Mouse (Mus musculus): ENCODE results near the gene Anapc2.
A peak's percentile ranks its signal among the peaks of the same experiment; 100 is the strongest.

The Anapc2 gene

DNA sequence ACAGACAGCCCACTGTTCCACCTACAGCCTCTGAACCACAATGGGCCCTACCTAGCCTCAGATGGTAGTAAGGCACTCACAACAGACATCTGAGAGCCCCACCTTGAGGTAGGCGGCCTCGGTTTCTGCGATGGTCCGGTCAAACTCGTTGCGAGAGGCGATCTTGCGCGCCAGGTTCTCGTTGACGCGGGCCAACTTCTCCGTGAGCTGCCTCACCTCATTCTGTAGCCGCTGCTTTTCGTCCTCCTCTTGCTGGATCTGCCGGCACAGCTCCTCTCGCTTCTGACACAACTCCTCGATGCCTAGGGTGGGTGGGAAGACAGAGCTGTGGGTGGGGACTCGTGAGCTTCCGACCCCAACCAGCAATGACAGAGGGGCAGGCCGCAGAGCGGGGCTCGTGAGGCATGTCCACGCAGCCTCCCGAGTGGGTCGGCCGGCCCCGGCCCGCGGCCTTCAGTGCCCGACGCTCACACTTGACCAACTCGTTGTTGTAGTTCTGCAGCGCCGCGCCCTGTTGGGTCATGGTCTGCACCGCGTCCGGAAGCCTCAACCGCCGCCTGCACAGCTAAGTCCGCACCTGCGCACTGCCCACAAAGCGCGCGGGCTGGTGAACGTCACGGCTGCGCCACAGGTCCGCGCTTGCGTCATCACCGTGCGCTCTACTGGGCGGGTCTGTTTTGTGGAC lies at the start of gene Anapc2, which contains the start of gene Ssna1:
Gene Anapc2, plus strand, starts transcription at position 652 of the 685 bp plus-strand sequence.
Gene Ssna1, minus strand, starts transcription at position 612 of the 685 bp plus-strand sequence.
- peak; percentile 97 for DNase-seq (ENCODE audit: low read depth)

DNA sequence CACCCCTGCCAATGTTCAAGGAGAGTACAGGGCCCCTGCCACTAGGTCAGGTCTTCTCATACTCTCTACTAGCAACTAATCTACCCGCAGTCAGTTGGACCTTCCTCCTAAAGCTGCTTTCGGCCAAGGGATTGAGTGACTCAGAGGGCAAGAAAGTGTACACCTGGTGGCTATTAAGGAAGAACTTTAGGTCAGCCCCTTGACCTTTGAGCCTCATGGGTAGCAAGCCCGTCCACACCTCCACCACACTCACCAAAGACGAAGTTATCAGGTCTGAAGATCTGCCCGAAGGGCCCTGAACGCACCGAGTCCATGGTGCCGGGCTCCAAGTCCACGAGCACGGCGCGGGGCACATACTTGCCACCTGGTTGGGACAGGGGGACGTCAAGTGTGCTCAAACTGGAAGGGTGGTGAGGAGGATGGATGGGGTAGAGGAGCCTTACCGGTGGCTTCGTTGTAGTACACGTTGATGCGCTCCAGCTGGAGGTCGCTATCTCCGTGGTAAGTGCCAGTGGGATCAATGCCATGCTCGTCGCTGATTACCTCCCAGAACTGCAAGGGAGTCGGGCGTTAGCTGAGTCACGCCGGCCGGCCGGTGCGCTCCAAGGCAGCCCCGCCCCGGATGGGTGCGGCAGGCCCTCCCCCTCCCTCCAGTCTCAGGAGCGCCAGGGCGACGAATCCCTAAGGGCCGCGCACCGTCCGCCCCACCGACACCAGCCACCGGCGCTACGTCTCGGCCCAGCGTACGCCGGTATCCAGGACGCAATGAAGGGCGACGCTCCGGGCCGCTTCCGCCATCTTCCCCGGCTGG lies 48.4 kb upstream of the Anapc2 start:
- DNase-seq (ENCODE audit: low read depth), result peak; percentile 92

DNA sequence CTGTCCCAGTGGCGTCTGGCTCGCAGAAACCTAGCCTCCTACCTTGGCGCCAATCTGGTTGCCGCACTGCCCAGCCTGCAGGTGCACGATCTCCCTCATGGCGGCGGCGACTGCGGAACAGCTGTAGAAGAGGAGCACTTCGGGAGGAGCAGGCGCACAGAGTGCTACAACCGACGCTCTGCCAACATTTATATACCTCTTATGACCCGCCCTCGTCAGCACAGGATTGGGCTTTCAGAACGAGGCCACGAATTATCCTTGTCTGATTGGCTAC lies 47.8 kb upstream of the Anapc2 start, which contains the start of gene Tubb4b:
Gene Tubb4b, minus strand, starts transcription at position 211 of the 274 bp plus-strand sequence.
- no peak for DNase-seq (ENCODE audit: low read depth)

DNA sequence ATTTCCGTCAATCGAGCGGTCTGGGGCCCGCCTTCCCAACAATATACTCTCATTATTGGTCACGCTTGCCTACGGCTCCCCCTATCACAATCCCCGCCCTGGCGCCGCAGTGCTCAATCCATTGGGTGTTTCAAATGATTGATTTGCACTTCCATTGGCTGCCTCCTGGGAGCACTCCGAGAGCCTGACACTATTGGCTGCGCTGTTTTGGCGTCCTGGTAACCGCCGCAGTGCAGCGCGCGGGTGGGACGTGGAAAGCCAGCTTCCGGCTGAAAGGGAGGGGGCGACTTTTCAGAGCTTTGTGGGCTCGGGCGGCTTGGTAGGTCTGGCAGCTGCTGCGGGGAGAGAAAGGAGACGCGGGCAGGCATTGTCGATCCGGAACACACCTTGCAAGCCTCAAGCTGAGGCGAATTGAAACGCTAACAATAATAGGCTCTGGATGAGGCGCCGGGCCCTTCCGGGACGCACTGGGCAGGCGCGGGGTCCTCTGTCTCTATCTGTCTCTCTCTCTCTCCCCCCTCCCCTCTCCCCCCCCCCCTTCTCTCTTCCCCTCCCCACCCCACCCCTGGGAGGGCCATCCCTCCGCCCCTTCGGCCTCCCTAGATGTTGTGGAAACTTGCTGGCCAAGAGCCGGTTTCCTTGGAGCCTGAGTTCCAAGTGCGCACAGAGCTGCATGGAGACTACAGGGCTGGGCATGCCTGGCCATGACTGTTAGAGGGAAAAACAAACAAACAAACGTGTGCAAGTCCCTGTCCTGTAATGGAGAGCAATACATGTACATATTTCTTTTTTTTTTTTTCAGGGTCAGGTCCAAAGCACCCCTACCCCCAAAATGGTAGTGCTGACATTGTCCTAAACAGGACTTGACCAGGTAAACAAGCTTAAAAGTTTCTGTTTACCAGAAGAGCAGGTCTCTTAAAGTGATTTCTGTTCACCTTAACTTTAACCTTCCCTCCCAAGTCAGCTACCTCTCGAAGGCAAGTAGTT lies 47.2 kb upstream of the Anapc2 start:
- peak; percentile 100 for DNase-seq (ENCODE audit: low read depth)

DNA sequence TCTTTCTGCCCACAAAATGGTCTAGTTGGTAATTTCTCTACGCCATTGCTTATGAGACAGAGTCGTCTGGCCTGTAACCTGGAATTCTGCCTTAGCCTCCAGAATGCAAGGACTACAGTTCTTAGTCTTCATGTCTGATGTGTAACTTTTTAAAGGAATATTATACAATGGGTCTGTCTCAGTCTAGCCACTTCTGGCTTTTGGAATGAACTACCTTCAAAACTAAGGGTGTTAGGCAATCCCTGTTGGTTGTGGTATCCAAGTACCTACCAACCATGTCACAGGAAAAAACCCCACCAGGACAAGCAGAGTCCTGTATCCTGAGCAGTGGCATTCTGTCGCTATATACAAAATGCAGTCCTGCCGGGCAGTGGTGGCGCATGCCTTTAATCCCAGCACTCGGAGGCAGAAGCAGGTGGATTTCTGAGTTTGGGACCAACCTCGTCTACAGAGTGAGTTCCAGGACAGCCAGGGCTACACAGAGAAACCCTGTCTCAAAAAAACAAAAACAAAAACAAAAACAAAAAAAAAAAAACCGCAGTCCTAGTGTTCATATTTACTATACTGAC lies 46.4 kb upstream of the Anapc2 start:
- no peak for DNase-seq (ENCODE audit: low read depth)

DNA sequence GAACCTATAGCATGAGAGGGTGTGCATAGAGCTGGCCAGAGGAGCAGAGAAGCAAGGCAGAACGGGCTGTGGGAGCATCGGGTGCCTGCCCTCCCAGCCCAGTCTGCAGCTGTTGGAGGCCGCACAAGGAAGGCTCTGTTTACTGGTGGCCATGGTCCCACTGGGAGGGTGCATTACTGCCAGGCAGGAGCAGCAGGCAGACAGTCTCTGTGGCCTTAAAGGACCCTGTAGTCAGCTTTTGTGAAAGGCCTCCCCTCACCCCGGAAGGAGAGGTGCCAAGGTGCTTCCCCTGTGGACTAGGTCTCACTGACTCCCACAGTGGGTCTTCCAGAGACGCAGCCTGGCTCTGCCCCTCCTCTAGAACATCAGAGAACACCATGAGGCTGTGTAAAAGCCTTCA lies 45.4 kb upstream of the Anapc2 start:
- no peak for DNase-seq (ENCODE audit: low read depth)

DNA sequence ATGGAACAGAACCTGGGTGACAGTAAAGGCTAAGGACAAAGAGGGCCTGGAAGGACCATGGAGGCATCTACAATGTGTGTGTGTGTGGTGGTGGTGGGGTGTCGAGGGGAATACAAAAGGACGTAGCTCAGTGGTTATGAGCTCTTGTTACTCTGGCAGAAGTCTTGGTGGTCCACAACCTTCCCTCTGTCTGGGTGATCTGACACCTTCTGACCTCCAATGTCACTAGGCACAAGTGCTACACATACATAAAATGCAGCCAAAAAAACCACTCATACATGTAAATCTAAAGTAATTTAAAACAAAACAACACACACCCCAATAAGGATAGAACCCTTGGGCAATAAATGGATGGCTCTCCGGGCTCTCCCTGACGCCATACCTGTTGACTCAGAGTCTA lies 44.9 kb upstream of the Anapc2 start:
- DNase-seq (ENCODE audit: low read depth), result no peak

DNA sequence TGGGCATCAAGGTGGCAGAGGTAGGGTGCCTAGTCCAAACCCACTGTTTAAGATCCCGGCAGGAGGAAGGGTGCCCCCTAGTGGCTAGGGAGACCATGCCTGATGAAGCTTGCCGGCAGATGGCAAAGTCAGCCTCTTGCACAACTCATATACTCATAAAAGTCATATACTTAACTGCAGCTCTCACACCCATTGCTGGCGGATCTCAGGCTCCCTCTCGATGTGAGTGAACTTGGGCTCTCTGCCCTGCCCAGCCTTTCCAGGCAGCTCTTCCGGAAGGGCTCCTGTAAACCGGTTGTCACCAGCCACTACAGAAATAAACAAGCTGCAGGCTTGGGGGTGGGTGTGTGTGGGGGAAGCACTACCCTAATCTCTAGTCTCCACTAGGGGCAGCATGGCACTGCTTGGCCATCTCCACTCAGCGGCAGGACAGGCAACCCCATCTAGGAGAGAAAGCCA lies 43.8 kb upstream of the Anapc2 start:
- peak; percentile 95 for DNase-seq (ENCODE audit: low read depth)

DNA sequence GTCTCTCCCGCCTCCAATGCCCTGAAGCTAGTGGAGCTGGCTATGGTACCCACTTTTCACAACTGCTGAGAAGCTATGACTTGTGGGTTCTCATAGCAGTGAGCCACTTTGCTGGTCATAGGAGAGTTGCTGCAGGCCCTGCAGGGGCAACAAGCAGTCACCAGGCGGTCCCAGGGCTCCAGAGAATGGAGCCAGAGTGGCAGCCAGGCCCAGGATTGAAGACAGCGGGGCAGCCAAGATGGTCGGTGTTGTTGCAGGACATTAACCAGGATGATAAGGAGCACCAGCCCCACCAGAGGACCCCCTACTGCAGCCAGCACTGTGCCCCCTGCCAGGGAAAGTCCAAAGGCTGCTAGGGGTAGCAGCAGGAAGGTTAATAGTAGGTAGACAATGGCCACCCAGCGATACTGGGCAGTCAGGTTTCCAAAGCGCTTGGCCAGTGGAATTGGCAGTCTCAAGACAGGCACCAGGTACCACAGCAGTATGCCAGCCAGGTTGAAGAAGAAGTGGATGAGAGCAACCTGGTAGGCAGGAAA lies 43.2 kb upstream of the Anapc2 start:
- no peak for DNase-seq (ENCODE audit: low read depth)

DNA sequence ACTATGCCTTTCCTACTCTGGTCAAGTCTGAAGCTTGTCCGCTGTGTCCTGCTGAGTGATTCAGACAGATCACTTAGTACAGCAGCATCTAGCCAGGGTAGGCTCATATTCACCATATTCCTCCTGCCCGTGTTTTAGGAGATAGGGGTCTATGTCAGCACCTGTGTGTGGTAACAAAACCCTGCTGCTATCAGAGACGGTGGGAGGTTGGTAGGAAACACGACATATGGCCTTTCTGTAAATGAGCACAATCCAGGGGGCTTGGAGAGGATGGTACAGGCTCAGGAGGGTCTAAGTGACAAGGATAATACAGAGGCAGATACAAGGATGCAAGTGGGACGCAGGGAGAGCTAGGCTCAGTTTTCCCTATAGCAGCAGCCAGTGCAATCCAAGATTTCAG lies 42.7 kb upstream of the Anapc2 start:
- DNase-seq (ENCODE audit: low read depth), result no peak

DNA sequence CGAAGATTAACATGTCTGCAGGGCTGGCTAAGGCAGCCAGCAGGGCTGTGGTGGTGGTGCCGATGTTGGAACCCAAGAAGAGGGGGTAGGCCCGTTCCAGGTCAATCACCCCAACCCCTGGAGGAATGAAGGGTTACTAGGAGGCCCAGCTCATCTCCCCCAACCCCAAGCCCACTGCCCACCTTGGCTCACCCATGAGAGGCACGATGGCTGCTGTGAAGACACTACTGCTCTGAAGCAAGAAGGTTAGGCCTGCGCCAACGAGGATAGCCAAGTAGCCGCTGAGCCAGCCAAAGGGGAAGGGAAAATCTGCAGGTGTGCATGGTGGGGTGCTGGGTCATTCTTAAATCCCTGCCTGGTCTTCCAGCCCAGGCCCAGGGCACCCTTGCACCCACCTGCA lies 41.7 kb upstream of the Anapc2 start:
- no peak for DNase-seq (ENCODE audit: low read depth)

DNA sequence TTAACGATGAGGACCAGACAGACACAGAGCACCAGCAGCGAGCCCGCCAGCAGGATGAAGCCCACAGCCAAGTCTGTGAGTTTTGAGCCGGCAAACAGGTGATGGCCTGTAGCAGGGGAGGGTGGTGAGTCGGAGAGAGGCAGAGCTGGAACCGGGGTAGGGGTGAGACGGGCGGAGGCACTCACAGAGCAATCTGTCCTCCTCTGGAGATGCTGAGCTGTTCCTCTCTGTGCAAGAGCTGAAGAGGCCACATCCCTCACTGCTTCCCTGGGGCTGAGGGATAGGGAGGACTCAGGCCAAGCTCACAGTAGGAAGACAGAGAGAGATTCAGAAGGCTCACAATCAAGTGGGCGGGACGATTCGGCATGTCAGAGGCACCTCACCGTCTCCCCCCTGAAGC lies 41.2 kb upstream of the Anapc2 start:
- DNase-seq (ENCODE audit: low read depth), result no peak

DNA sequence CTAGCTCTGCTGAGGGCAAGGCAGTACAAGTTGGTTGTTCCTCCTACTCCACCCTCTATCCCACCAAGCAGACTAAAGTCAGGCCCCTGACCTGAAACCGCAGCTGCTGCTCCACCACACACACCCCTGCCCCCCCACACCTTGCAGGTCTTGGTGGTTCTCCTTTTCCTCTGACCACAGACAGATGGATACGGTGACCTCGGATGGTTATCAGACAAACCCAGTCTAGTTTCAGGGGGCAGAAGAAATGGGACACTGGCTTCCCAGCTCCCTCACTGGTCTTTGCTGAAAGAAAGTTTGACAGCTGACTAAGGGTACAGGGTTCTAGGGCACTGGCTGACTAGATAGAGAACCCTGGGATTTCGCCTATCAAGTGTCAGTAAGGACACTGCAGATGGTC lies 38.9 kb upstream of the Anapc2 start:
- peak; percentile 85 for DNase-seq (ENCODE audit: low read depth)

DNA sequence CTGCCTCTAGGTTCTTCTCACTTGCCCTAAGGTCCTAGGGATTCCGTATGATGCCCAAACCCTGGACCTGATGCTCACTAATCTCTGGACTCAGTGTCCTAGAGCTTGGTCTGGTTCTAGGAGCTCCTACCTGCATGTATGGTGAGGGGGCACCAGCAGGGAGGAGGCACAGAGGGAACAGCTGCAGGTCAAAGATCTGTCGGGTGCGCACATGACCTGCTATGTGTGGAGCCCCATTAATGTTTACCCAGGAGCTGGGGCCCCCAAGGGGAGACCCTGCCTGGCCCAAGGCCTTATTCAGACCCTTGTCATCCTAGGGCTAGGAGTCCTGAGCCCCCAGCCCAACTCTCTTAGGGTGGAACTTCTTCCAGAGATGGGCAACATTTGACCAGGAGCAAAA lies 38.2 kb upstream of the Anapc2 start, which contains the start of gene Slc34a3:
Gene Slc34a3, minus strand, starts transcription at position 315 of the 400 bp plus-strand sequence.
- no peak for DNase-seq (ENCODE audit: low read depth)

DNA sequence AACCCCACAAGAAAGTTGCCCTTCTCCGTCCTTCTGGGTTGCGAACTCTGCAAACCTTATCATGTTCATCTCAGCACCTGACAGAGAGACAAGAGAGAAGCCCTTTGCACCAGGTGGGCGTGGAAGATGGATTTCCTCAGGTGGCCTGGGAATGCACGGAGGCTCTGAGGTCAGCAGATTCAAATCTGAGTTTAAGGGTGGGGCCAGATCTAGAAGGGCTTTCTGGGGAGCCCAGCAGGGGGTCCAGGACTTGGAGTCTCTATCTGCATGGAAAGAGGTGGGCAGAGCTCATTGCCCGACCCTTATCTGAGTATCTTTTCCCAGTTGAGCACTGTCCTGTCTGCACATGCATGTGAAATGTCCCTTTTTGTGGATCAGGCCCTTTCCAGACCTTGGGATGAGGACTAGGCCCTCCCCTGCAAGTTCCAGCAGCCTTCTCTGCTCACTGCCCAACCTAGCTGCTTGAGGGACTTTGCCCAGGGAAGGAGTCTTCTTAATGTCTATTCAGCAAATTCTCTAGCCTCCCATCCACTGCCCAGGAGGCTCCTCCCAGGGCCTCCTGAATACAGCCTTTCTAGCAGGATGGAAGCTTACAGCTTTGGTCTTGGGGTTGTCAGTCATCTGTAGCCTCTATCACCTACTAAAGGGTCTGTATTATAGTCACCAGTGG lies 37.6 kb upstream of the Anapc2 start:
- DNase-seq (ENCODE audit: low read depth), result no peak

DNA sequence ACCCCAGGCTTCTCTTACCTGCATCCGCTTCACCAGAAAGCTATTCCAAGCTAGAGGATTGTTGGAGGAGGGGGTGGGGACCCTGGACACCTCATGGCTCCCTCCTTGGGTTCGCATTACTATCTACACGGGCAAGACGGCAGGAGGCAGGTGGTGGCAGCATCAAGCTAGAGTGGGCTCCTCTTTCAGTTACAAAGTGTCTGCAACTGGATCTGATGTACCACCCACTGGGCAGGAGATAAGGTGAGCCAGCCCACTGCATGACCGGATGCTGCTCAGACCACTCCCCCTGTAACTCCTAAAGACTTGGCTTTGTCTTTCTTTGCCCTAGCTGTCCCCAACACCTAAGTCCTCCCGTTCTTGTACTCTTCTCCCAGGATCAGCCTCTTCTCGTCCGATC lies 35.7 kb upstream of the Anapc2 start, which contains the start of gene Rnf224:
Gene Rnf224, minus strand, starts transcription at position 174 of the 400 bp plus-strand sequence.
- no peak for DNase-seq (ENCODE audit: low read depth)

DNA sequence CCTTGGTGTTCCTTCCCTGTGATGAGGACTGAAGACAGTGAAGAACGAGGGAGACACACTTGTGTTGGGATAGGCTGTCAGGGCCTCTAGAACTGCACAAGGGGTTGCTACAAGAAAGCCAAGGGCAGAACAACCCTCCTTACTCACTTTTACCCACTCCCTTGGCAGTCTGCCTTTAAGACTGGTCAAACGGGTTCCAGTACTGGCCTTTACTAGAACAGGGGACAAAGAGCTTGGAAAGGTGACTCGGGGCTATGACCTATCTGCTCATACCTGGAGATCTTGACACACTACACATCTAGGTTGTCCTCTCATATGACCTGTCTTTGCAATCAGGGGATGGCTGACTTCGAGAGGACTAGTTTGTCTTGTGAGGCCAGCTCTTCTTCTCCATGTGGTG lies 34.8 kb upstream of the Anapc2 start:
- DNase-seq (ENCODE audit: low read depth), result no peak

DNA sequence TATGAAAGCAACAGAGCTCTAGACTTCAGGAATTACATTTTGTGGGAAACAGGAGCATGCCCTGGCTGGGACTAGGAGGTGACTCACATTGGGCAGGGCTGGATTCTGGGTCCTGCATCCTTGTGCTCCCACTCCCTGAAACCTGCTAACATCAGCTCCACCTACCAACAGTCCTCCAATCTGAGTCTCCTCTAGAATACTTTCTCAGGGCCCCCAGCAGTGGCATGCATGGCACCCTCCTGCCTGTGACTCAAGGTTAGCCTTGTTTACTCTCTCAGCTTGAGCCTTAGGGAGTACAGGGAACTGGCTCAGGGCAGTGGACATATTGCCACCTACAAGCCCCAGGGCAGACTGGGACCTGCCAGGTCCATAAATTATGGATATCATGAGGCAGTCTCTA lies 34.2 kb upstream of the Anapc2 start:
- DNase-seq (ENCODE audit: low read depth), result no peak

DNA sequence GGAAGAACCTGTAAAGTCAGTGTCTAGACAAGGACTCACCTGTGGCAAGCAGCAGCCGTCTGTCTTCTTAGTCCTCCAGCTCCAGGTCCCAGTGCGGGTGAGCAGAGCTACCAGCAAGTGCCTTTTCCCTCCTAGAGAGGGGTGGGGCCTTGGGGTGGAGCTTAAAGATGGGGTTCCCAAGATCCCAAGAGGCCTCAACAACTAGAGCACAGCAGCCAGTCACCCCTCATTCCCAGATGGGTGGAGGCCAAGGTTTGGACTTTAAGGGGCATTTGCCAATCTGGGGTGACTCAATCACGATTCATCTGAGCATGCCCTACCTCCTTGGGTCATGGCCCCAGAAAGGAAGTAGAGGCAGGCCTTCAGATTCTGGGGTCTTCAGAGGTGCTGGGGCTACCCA lies 32.5 kb upstream of the Anapc2 start:
- DNase-seq (ENCODE audit: low read depth), result no peak

DNA sequence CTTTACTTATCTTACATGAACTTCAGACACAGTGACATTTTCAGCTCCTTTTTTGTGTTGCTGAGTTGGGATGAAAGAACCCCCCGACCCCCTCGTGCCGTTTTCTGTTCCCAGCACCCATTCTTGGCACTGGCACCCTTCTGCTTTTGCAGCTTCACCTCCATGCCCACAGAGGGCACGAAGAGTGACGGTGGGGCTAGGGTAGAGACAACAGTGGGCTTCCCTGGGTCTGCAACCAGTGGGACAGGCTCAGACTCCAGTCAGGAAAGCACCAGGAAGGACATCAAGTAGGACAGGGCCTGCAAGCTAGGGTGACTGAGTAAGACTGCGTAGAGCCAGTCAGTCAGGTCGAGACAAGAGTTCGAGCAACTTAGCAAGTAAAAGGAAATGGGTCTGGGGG lies 32.0 kb upstream of the Anapc2 start:
- DNase-seq (ENCODE audit: low read depth), result no peak
